Mouse (Mus musculus) urinary bladder, postnatal 25 days (tissue): Measurements from ENCODE around the gene Mcm8.

Experiments used
- DNase-seq: peaks from one replicate; pipeline ENCODE4 v3.0.0; 2022; ENCODE audit warnings: low spot score

Mcm8 gene

DNA sequence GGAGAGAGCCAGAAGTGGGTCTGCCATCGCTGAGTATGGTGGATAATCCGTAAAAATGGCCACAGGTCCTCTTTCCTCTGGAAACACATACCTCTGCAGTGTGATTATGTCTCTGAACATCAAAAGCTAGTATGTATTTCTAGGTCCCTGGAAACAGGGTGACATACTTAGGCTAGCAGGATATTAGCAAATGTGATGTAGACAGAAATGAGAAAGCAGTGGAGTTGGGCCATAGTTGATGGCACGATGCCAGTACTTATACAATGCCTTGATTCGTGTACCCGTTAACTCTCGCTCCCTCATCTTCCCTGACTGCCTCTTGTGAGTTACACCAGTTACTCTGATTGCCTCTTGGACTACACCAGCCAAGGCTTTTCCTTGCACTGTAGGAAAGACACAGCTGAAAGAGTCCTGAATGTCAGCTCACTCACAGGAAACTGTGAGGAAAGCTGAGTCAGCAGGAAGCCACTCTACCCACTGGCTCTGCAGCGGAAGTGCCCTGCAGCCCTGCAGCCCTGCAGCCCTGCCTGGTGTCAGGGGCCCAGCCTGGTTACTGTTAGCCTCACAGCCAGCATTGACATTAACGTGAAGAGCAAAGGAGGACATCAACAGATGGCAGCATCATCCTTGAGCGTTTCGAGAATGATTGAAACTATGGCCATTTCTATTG, 57.9 kb downstream of the Mcm8 start:
- no peak for DNase-seq

- no peak for DNase-seq
Observed at GRCm38 (mm10) chr2:132876991-132877390, 61.0 kb downstream of the Mcm8 start.

DNA sequence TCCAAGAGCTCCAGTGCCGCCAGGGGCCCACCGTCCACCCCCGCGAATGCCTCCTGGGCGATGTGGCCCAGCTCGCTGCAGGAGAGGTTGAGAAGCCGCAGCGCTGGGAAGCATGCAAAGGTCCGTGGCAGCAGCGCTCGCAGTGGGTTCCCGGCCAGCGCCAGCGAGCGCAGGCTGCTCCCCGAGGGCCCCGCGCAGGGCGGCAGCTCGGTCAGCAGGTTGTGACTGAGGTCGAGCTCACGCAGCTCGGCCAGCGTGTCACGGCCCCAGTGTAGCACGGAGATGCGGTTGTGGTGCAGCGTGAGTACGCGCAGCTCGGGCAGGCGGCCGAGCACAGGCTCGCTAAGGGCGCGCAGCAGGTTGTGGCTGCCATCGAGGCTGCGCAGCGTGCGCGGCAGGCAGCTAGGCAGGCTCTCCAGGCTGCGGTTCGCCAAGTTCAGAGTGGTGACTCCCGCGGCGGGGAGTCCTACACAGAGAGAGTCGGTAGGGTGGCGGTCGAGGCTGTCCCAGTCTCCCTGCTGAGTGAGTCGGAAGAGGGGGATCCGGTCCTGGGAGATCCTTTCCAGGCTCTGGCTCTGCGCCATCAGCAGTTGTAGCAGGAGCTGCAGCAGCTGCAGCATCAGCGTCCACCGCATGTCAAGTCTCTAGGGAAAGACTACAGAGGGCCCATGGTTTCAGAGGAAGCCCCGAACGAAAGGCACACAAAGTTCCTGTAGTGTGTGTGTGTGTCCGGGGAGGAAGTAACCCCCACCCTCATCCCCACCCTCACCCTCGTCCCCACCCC, 63.5 kb downstream of the Mcm8 start:
- no peak for DNase-seq

DNA sequence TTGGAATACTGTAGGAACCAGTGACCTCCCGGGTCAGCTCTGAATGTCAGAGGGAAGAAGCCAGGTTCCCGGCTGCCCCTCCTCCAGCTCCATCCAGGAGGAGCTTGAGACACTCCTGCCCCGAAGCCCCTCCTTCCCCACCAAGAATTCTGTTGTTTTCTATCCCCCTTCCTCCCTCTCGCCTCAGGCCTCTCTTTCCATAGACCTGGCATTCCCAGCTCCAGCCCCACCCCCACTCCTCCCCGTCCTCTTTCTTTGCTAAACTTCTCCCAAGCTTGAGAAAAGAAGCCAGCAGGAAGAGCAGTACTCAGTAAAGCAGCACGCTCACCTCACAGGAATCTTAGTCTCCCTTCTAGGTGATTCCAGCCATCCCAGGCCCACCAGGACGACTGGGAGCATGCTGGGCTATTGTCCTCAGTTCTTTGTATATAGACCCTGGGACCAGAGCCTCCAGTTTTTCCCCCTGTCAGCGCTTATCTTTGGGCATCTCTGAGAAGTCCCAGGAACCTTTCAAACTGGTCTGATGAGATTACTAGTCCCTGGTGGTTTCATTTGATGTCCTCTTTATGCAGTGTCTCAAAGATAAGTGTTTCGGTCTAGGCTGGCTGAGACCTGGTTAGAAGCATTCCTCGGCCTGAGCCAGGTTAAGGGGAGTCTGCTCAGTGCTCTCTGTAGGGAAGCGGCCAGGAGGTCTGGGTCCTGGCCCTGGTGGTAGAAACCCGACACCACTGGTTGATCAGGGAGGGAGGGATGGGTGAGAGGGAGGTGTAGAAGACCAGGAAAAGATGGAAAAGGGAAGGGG, 65.1 kb downstream of the Mcm8 start, which contains the start of gene Lrrn4:
TSS of gene Lrrn4 (minus strand) at position 48 of the 802 bp plus-strand sequence.
- DNase-seq, result no peak

DNA sequence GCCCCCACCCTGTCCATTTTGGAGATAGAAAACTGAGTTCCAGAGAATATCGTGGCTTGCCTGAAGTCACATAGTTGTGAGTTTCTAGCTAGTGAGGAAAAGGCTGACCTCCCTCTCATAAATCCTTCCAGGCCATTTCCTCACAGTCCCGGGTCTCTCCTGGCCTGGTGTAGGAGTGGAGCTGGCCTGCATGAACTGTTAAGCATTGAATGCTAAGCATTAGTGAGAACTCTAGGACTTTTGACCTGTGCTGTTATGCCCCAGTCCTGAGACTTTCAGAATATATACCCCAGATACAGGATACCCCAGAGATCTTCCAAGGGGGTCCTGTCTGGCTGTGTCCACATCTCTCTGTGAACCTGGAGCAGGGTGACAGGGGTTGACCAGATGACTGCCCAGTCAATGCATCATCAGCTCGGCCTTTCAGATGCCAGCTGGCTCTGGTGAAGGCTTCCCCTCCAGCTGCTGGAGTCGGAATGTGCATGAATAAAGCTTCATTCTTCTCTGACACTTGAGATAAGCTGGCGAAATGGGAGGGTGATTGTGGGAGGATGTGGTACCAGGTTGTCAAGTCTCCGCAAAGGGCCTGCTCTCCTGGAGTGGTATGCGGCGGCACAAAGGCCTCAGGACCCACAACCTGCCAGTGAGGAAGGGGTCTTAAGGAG, 68.5 kb downstream of the Mcm8 start:
- DNase-seq, result no peak

GRCm38 (mm10) chr2:132885312-132885711, 69.4 kb downstream of the Mcm8 start:
- DNase-seq, result no peak
